Mouse (Mus musculus) CH12.LX (cell line): ENCODE data around the gene Rpl12. TPM values are rescaled to one million over a fixed set of nuclear protein-coding genes. Genes with fewer than 3 reads are reported as not detected.
A peak's percentile ranks its signal among the peaks of the same experiment; 100 is the strongest.

ENCODE experiments used
- DNase-seq: peaks from one replicate; pipeline ENCODE4 v3.0.0-alpha.2; 2013; ENCODE audit errors: extremely low read depth
- H3K27ac ChIP-seq: 2 replicates; pipeline ENCODE4 v1.5.1; 2012; ENCODE audit warnings: low read depth, mild to moderate bottlenecking, control low read depth, moderate library complexity; ENCODE audit not compliant: insufficient read depth
- H3K27me3 ChIP-seq: replicated peaks from 2 replicates; pipeline ENCODE3; 2012; ENCODE audit warnings: inconsistent platforms
- H3K36me3 ChIP-seq, 2 experiments: replicated peaks in 1 of 2; 2 replicates each; pipeline versions ENCODE3 to v1.6.1; 2012; ENCODE audit warnings: inconsistent platforms in 1 of 2, low read length in 1 of 2, mild to moderate bottlenecking in 1 of 2, mixed read lengths in 1 of 2, moderate library complexity in 1 of 2; ENCODE audit not compliant: control insufficient read depth in 1 of 2, insufficient read depth in 1 of 2
- H3K4me1 ChIP-seq, 2 experiments: 2 replicates each; pipeline ENCODE4 v1.6.1; 2012; ENCODE audit warnings: inconsistent platforms in 1 of 2, moderate library complexity in 1 of 2; ENCODE audit not compliant: insufficient read depth in 2 of 2, control insufficient read depth in 1 of 2
- H3K4me2 ChIP-seq: 2 replicates; pipeline ENCODE4 v1.6.1; 2012; ENCODE audit warnings: low read depth, mild to moderate bottlenecking, control low read depth; ENCODE audit not compliant: poor library complexity, insufficient read depth, severe bottlenecking
- H3K4me3 ChIP-seq, 3 experiments: fragments of 150-350 bp in 1 of 3; sonication (generic) in 1 of 3; replicated peaks in 1 of 3; 2 replicates each; pipeline versions ENCODE3 to v1.5.1; 2011 to 2012; ENCODE audit warnings: low read depth in 2 of 3, low read length in 2 of 3, mild to moderate bottlenecking in 2 of 3, moderate library complexity in 2 of 3, control low read depth in 1 of 3, improper control_type of control experiment in 1 of 3, inconsistent platforms in 1 of 3, mixed read lengths in 1 of 3; ENCODE audit not compliant: poor library complexity in 1 of 3
- H3K79me2 ChIP-seq: replicated peaks from 2 replicates; pipeline ENCODE4 v1.6.1; 2012; ENCODE audit warnings: mild to moderate bottlenecking, moderate library complexity; ENCODE audit not compliant: control insufficient read depth, poor library complexity, insufficient read depth, severe bottlenecking; ENCODE audit errors: extremely low read depth
- H3K9ac ChIP-seq: 2 replicates; pipeline ENCODE4 v1.6.1; 2012; ENCODE audit warnings: low read depth, mild to moderate bottlenecking, control low read depth, moderate library complexity; ENCODE audit not compliant: insufficient read depth
- H3K9me3 ChIP-seq: replicated peaks from 2 replicates; pipeline ENCODE3; 2012; ENCODE audit warnings: low read length, inconsistent platforms, mixed read lengths
- CTCF ChIP-seq, 2 experiments: IDR thresholded peaks in 1 of 2; conservative IDR thresholded peaks in 1 of 2; 2 replicates each; pipeline ENCODE4 v1.5.1; 2011 to 2012; ENCODE audit warnings: low read depth in 2 of 2, low read length in 2 of 2, improper control_type of control experiment in 1 of 2, inconsistent platforms in 1 of 2, mild to moderate bottlenecking in 1 of 2, moderate library complexity in 1 of 2
- JUN ChIP-seq: IDR thresholded peaks from 2 replicates; pipeline ENCODE4 v1.6.1; 2011; ENCODE audit warnings: low read depth, mild to moderate bottlenecking, low read length, improper control_type of control experiment, moderate library complexity; ENCODE audit not compliant: insufficient read depth
- KAT2A ChIP-seq: IDR thresholded peaks from 2 replicates; pipeline ENCODE4 v1.6.1; 2012; ENCODE audit warnings: low read length, improper control_type of control experiment, inconsistent platforms; ENCODE audit not compliant: insufficient replicate concordance
- MAX ChIP-seq: IDR thresholded peaks from 2 replicates; pipeline ENCODE4 v1.6.1; 2011; ENCODE audit warnings: low read length, improper control_type of control experiment
- NRF1 ChIP-seq: IDR thresholded peaks from 2 replicates; pipeline ENCODE4 v1.6.1; 2014; ENCODE audit warnings: low read depth, mild to moderate bottlenecking, inconsistent platforms, low read length, improper control_type of control experiment, moderate library complexity
- POLR2A ChIP-seq: IDR thresholded peaks from 2 replicates; pipeline ENCODE4 v1.6.1; 2011; ENCODE audit warnings: low read depth, mild to moderate bottlenecking, improper control_type of control experiment, low read length
- RAD21 ChIP-seq: IDR thresholded peaks from 2 replicates; pipeline ENCODE4 v1.6.1; 2011; ENCODE audit warnings: low read depth, mild to moderate bottlenecking, low read length, improper control_type of control experiment, moderate library complexity
- SIN3A ChIP-seq: IDR thresholded peaks from 2 replicates; pipeline ENCODE4 v1.6.1; 2012; ENCODE audit warnings: low read length, improper control_type of control experiment, inconsistent platforms
- TCF12 ChIP-seq: IDR thresholded peaks from 2 replicates; pipeline ENCODE4 v1.6.1; 2014; ENCODE audit warnings: low read depth, mild to moderate bottlenecking, inconsistent platforms, low read length, improper control_type of control experiment
- UBTF ChIP-seq: IDR thresholded peaks from 2 replicates; pipeline ENCODE4 v1.6.1; 2012; ENCODE audit warnings: low read depth, mild to moderate bottlenecking, inconsistent platforms, low read length, improper control_type of control experiment, moderate library complexity
- USF2 ChIP-seq: conservative IDR thresholded peaks from 2 replicates; pipeline ENCODE4 v1.6.1; 2011; ENCODE audit warnings: low read depth, low read length, improper control_type of control experiment
- ZKSCAN1 ChIP-seq: IDR thresholded peaks from 2 replicates; pipeline ENCODE4 v1.6.1; 2012; ENCODE audit warnings: low read depth, inconsistent platforms, low read length, improper control_type of control experiment, borderline replicate concordance
- dilution Hi-C: fragments of 300-500 bp; cut with MboI; formaldehyde crosslinking; loops from 2 replicates; pipeline ENCODE4 v1.14.3; 2020; ENCODE audit warnings: low sequenced_read_pairs; ENCODE audit not compliant: extremely low pct_unique_long_range_greater_than_20kb, extremely low pct_ligation_motif_present
- in situ Hi-C: fragments of 300-500 bp; cut with MboI; formaldehyde crosslinking; loops from 3 replicates; pipeline ENCODE4 v1.14.3; 2019; ENCODE audit warnings: low sequenced_read_pairs, low pct_ligation_motif_present, low pct_unique_long_range_greater_than_20kb, mixed read lengths
- polyA plus RNA-seq: library from polyadenylated mRNA; unstranded; fragments of >175 nt; gene quantifications from 2 replicates; pipeline ENCODE4 v1.2.1, GENCODE M21; 2012; ENCODE audit warnings: low read depth; ENCODE audit not compliant: insufficient read length
- total RNA-seq, 2 experiments: library from RNA; depleted of rRNA; stranded (reverse); fragments of 300-350 nt in 1 of 2; fragments of >200 nt in 1 of 2; gene quantifications; 2 replicates each; pipeline ENCODE4 v1.2.3; 2012 to 2014

Gene Rpl12
- total and polyA plus RNA-seq, 3 experiments: 87.8 to 2,528 (median 1,298) TPM

DNA sequence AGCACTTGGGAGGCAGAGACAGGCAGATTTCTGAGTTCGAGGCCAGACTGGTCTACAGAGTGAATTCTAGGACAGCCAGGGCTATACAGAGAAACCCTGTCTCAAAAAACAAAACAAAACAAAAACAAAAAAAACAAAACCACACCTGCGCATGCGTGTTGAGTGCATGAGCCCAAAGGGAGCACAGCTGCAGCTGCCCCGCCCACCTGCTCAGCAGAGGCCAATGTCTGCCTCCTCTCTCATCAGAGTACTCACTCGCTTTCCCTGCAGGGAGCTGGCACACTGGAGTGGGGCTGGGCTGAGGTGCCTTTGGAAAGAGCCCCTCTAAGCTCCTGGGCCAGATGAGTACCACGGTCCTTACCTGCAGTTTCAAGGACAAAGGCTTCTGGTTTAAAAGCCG is 29.6 kb upstream of the Rpl12 start:
- dilution Hi-C loops: no loop called here
- no peaks in the 10 kb centered on the region for H3K79me2 ChIP-seq
- no peak for TF ChIP-seq POLR2A
- TF ChIP-seq NRF1: 0 out of 2 replicates have a peak, but pooled peaks have one; percentile 42
- TF ChIP-seq, all 38 proteins: peak for 1
- H3K9ac ChIP-seq: no peak overlapping the region
- no peak overlapping the region for H3K4me3 ChIP-seq
- no peak overlapping the region for H3K27ac ChIP-seq
- H3K9me3 ChIP-seq: no peaks in the 10 kb centered on the region
- no peak overlapping the region for H3K4me2 ChIP-seq
- in situ Hi-C loops: loop anchor here (10.0 kb wide), 1 partner anchor 157 kb away; the partner anchor contains the start of genes Ptrh1 and Ttc16
- no peaks in the 10 kb centered on the region for H3K27me3 ChIP-seq
- no peak for DNase-seq
- peaks cover 0 to 5% of the 10 kb centered on the region in 2 experiments; a peak in 1 of 4 replicates for H3K4me1 ChIP-seq
- H3K36me3 ChIP-seq: peaks cover 22 to 70% of the 10 kb centered on the region in 2 experiments

DNA sequence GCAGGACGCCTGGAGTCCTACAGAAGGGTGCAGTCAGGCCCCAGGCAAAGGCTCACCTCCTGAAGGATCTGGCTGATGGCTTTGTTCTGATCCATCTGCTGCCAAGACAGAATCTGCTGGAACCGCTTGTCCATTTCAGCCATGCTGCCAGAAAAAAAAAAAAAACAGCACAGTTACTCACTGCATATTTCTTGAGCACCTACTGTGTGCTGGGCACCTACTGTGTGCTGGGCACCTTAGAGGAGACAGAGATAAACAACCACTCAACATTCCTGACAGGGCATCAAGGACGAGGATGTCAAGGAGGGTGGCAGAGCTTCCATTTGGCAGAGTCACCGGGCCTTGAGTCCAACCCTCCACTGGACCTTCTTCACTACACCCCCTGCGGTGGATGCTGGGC is 22.6 kb upstream of the Rpl12 start:
- TF ChIP-seq KAT2A (no peak), TCF12 (no peak), USF2 (no peak), ZKSCAN1 (peak; percentile 93), SIN3A (no peak), JUN (no peak), MAX (no peak)
- TF ChIP-seq, all 38 proteins: peak for 1
- no peak overlapping the region for H3K4me2 ChIP-seq
- H3K27me3 ChIP-seq: no peaks in the 10 kb centered on the region
- no peak overlapping the region for H3K9ac ChIP-seq
- in situ Hi-C loops (loop anchor here (10.0 kb wide), 1 partner anchor 164 kb away; the partner anchor contains the start of genes Ptrh1 and Ttc16), dilution Hi-C loops (no loop called here)
- no peak overlapping the region for H3K4me3 ChIP-seq
- no peak for DNase-seq
- no peaks in the 10 kb centered on the region for H3K9me3 ChIP-seq
- peaks cover 18 to 77% of the 10 kb centered on the region in 2 experiments for H3K36me3 ChIP-seq
- H3K79me2 ChIP-seq: no peaks in the 10 kb centered on the region
- no peak overlapping the region for H3K27ac ChIP-seq
- peaks cover 0 to 11% of the 10 kb centered on the region in 2 experiments; a peak in 1 of 4 replicates for H3K4me1 ChIP-seq

DNA sequence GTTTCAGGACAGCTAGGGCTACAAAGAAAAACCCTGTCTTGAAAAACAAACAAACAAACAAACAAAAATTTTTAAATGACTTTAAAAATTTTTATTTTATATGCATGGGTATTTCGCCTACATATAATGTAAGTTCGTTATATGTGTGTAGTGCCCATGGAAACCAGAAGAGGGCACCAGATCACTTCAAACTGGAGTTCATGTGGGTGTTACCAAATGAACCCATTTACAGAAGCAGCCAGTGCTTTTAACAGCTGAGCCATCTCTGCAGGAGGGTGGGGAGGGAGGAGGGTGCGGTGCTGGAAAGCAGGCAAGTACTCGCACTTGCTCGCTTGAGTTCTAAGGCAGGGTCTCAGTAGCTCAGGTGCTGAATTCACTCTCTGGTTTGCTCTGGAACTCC is 21.9 kb upstream of the Rpl12 start:
- no peak overlapping the region for H3K9ac ChIP-seq
- H3K27me3 ChIP-seq: no peaks in the 10 kb centered on the region
- TF ChIP-seq CTCF (conservative IDR thresholded peaks at IDR 0.05 in 1 of 2, IDR thresholded peaks at IDR 0.05 in 1 of 2; ENCODE audit: low read depth in 2 of 2, low read length in 2 of 2): peak; percentile 22 to 74
- peak; percentile 72 for TF ChIP-seq RAD21
- no peak for TF ChIP-seq UBTF
- TF ChIP-seq, all 38 proteins: peak for 2
- Histone ChIP-seq H3K4me2 (no peak overlapping the region), H3K9me3 (no peaks in the 10 kb centered on the region), H3K4me1 (peaks cover 0 to 11% of the 10 kb centered on the region in 2 experiments; a peak in 1 of 4 replicates), H3K79me2 (no peaks in the 10 kb centered on the region), H3K4me3 (no peak overlapping the region), H3K27ac (no peak overlapping the region), H3K36me3 (peaks cover 18 to 73% of the 10 kb centered on the region in 2 experiments)
- dilution Hi-C loops (no loop called here), in situ Hi-C loops (loop anchor here (10.0 kb wide), 1 partner anchor 165 kb away; the partner anchor contains the start of genes Ptrh1 and Ttc16)
- DNase-seq: peak; percentile 66
